In genomic region chr2:36251156-36251555, GRCm38 (mm10) we compare ENCODE assay signal across 25 mouse cellular contexts.
"Had no signal": no experiment of that assay in that cellular context is flagged by ENCODE, and none has a peak within 500 bp of the region (broad histone marks: within the 10 kb centered on the region; RNA-seq: fewer than 3 reads in every experiment).

No protein-coding gene starts in this region.

- H3K4me2 ChIP-seq: heart, embryonic 13.5 days; hindbrain, embryonic 12.5 days; hindbrain, embryonic 14.5 days; kidney, embryonic 15.5 days; limb, embryonic 13.5 days; limb, embryonic 15.5 days; liver, embryonic 12.5 days had no signal

- ATAC-seq: hindbrain, embryonic 16.5 days; intestine, embryonic 16.5 days; liver, embryonic 12.5 days had no signal

- H3K27me3 ChIP-seq: heart, embryonic 13.5 days; hindbrain, embryonic 12.5 days; kidney, embryonic 15.5 days; limb, embryonic 13.5 days; limb, embryonic 15.5 days; liver, embryonic 12.5 days had no signal

- DNase-seq: gastrocnemius, postnatal 14 days; gastrocnemius, postnatal 36 days; heart, adult 11 months; heart, adult 2 months; heart, postnatal 14 days; heart, postnatal 36 days; kidney, adult 11 months; kidney, adult 2 months; kidney, adult 9 months; kidney, postnatal 14 days; kidney, postnatal 36 days; layer of hippocampus, adult 9-11 months; layer of hippocampus, postnatal 36 days; left cerebral cortex, postnatal 4 days had no signal

- H3K4me3 ChIP-seq: heart, adult 2 months; heart, embryonic 13.5 days; hindbrain, embryonic 12.5 days; kidney, embryonic 15.5 days; limb, embryonic 13.5 days; limb, embryonic 15.5 days; liver, embryonic 12.5 days had no signal

- H3K27ac ChIP-seq: heart, adult 2 months; heart, embryonic 13.5 days; hindbrain, embryonic 12.5 days; hindbrain, embryonic 14.5 days; kidney, embryonic 15.5 days; kidney, postnatal 0 days; limb, embryonic 13.5 days; limb, embryonic 15.5 days; liver, embryonic 12.5 days; liver, embryonic 14.5 days had no signal

- H3K9ac ChIP-seq: heart, embryonic 13.5 days; hindbrain, embryonic 12.5 days; hindbrain, embryonic 14.5 days; kidney, embryonic 15.5 days; limb, embryonic 13.5 days; limb, embryonic 15.5 days; liver, embryonic 12.5 days; liver, embryonic 14.5 days had no signal

- H3K9me3 ChIP-seq: heart, embryonic 13.5 days; hindbrain, embryonic 12.5 days; kidney, embryonic 15.5 days; limb, embryonic 13.5 days; limb, embryonic 15.5 days; liver, embryonic 12.5 days had no signal

- H3K36me3 ChIP-seq: hindbrain, embryonic 12.5 days; kidney, embryonic 15.5 days; limb, embryonic 13.5 days; limb, embryonic 15.5 days; liver, embryonic 12.5 days had no signal

- H3K4me1 ChIP-seq: hindbrain, embryonic 12.5 days; kidney, embryonic 15.5 days; limb, embryonic 13.5 days; limb, embryonic 15.5 days; liver, embryonic 12.5 days had no signal
